Mouse (Mus musculus) embryo, embryonic 10.5 days (tissue): ENCODE results near the gene Mrpl10.

Experiments
- DNase-seq: peaks from one replicate; pipeline ENCODE4 v3.0.0-alpha.2; 2015; ENCODE audit warnings: low spot score

The Mrpl10 gene

GRCm38 (mm10) chr11:97069333-97069732 lies 28.0 kb downstream of the Mrpl10 start:
- DNase-seq: no peak

DNA sequence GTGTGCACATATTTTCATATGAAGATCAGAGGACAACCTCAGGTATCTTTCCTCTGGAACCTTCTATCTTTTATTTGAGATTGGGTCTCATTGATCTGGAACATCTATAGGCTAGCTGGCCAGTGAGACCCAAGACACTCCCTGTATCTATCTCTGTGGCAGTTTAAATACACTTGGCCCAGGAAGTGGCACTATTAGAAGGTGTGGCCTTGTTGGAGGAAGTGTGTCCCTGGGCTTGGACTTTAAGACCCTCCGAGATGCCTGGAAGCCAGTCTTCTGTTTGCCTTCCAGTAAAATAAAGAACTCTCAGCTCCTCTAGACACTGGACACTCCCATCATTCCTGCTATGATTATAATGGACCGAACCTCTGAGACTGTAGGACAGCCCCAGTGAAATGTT lies 28.4 kb downstream of the Mrpl10 start:
- no peak for DNase-seq

GRCm38 (mm10) chr11:97071129-97071528 lies 29.8 kb downstream of the Mrpl10 start:
- DNase-seq: no peak

- peak; percentile 85 for DNase-seq
These were observed 31.2 kb downstream of the Mrpl10 start for GRCm38 (mm10) chr11:97072533-97072932.

DNA sequence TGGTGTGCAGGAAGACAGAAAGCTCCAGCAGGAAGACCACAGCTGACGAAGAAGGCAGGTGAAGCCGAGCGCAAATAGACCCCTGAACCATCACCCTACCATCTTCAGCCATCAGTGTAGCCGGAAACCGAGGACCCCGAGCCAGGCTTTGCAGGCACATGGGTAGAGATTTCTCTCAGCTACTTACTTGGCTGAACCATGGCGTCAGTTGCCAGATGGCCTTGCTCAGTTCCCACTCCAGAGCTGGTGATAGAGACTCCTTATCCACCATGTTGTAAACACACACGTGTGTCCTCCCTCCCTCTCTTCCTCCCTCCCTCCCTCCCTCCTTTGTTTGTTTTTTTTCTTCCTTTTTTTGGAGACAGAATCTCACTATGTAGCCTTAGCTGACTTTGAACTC lies 32.9 kb downstream of the Mrpl10 start:
- DNase-seq: no peak

GRCm38 (mm10) chr11:97078751-97079150 lies 37.4 kb downstream of the Mrpl10 start:
- peak; percentile 72 for DNase-seq

DNA sequence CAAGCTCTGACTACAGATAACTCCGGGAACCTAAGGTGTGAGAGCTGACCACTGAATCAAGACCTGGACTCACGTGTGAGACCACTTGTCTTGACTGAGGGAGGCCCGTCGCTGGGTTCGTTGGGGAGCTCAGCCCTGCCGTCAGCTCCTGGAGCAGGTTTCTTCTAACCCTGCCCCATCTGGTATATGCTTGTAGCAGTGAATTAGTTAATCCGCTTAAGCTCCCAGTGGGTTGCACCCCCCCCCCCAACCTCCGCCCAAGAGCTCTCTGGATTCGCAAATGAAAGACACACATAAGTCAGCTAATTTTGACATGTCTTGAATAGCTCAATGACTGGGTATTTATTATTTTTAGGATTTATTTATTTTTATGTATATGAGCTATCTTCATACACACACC lies 38.9 kb downstream of the Mrpl10 start:
- no peak for DNase-seq

GRCm38 (mm10) chr11:97082977-97083376 lies 41.6 kb downstream of the Mrpl10 start:
- DNase-seq: peak; percentile 73

DNA sequence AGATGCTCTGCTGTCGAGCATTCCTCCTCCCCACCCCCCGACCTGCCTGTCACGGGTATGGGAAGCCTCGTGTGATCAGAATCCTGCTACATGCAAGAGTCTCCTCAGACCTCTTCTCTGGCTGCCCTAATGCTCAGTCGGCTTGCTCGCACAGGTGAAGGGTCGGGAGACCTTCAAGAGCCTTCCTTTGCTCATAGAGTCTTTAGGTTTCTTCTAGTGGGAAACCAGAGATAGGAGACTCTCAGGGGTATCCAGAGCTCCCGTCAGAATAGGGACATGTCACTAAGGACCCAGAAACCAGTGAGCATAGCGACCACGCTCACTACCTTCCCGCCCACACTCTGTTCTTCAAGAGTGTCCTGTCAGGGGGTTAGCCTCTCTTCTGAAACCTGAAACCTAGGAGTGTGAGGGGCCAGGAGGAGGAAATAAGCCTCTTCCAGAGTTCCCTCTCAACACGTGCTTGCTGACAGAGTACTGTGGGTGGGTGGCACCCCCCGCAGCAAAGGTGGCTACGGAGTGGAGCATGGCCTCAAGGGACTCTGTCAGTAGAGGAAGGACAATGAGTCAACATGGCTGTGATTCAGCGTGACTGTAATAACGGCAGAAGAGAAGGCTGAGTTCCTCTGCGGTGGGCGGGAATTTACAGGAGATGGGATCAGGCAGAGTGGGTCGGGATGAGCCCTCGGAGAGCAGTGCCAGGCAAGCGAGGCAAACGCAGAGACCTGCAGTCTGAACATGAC lies 42.2 kb downstream of the Mrpl10 start:
- no peak for DNase-seq

DNA sequence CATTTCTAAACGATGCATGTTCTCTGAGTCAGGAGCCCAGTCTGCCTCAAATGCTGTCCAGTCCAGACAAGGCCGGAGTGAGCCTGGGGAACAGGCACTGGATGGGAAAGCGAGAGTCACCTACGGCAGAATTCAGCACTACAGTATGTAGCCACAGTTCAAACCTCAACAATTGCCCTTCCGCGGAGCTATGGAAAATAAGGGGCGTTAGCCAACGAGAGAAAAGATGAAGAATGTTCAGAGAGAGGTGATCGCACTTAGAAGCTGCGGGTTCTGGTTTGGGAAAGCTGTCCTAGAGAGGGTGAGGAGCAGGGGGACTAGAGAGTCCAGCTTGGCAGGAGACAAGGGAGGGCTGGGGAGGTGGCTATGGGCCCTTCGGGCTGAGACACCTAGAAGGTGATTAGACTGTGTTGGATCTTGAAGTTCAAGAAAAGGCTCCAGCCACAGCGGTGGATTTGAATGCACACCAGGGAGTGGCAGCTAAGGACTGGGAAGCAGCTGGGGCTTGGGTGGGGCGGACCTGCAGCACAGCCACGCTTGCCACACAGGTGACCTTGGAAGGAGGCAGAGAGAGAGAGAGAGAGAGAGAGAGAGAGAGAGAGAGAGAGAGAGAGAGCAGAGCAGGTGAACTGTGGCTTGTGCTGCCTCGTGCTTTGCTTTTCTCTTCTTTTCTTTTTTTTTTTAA lies 43.6 kb downstream of the Mrpl10 start:
- DNase-seq: no peak

DNA sequence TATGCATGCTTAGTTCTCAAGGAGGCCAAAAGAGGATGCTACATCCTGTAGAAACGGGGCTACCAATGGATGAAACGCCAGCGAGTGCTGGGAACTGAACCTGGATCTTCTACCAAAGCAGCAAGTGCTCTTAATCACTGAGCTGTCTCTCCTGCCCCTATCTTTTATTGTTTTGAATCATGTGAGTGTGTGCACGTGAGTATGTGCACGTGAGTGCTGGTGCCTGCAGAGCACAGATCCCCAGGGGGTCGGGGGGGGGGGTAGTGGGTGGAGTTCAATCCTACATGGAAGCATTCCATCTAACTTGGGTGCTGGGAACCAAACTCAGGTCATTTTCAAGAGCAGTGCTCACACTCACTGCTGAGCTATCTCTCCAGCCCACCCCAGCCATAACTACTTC lies 45.0 kb downstream of the Mrpl10 start:
- no peak for DNase-seq

- no peak for DNase-seq
These were observed 53.2 kb downstream of the Mrpl10 start for GRCm38 (mm10) chr11:97094600-97094999.

DNA sequence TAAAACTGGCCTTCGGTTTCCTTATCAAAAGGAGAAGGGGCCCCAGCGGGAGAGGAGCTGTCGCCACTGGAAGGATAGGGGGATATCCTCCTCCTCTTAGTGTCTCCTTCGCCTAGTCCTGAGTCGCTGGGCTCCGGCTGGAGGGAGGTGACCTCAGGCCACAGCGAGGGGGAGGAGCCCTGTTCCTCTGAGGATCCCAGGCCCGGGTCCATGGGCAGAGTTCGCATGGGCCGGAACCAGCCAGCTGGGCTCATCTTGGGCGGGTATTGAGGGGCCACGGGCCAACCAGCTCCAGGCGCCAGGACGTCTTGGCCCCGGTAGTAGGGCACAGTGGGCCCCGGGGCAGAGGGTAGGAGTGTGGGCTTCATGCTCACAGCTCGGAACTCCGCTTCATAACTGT lies 57.4 kb downstream of the Mrpl10 start:
- no peak for DNase-seq
